Mouse (Mus musculus) embryonic facial prominence, embryonic 13.5 days (tissue): ENCODE data around the gene Tspan17. TPM values are rescaled to one million over a fixed set of nuclear protein-coding genes. Genes with fewer than 3 reads are reported as not detected.

Experiments
- ATAC-seq: fragments of 200-750 bp; cut with Nextera tagmentation; 2 replicates; pipeline ENCODE4 v1.8.0; 2017; ENCODE audit warnings: low read depth; ENCODE audit not compliant: insufficient number of reproducible peaks, insufficient read depth, low FRiP score, low TSS enrichment
- H3K27ac ChIP-seq: fragments of 300-500 bp; sonication (generic); 2 replicates; pipeline ENCODE4 v1.5.1; 2015; ENCODE audit warnings: moderate library complexity, mild to moderate bottlenecking, inconsistent platforms
- H3K27me3 ChIP-seq: fragments of 300-500 bp; sonication (generic); 2 replicates; pipeline ENCODE4 v1.6.1; 2015; ENCODE audit warnings: mild to moderate bottlenecking, inconsistent platforms
- H3K36me3 ChIP-seq: fragments of 300-500 bp; sonication (generic); 2 replicates; pipeline ENCODE4 v1.6.1; 2015; ENCODE audit warnings: mild to moderate bottlenecking, inconsistent platforms
- H3K4me1 ChIP-seq: fragments of 300-500 bp; sonication (generic); 2 replicates; pipeline ENCODE4 v1.6.1; 2015; ENCODE audit warnings: inconsistent platforms
- H3K4me2 ChIP-seq: fragments of 300-500 bp; sonication (generic); 2 replicates; pipeline ENCODE4 v1.6.1; 2015; ENCODE audit warnings: moderate library complexity, mild to moderate bottlenecking, inconsistent platforms
- H3K4me3 ChIP-seq: fragments of 300-500 bp; sonication (generic); 2 replicates; pipeline ENCODE4 v1.5.1; 2015; ENCODE audit warnings: mild to moderate bottlenecking, inconsistent platforms
- H3K9ac ChIP-seq: fragments of 300-500 bp; sonication (generic); 2 replicates; pipeline ENCODE4 v1.6.1; 2015; ENCODE audit warnings: mild to moderate bottlenecking, inconsistent platforms
- H3K9me3 ChIP-seq: fragments of 300-500 bp; sonication (generic); 2 replicates; pipeline ENCODE4 v1.6.1; 2016; ENCODE audit warnings: inconsistent platforms
- WGBS: fragments of 180-500 bp; shearing (Covaris S2); methylation state at CpG from one replicate; pipeline ENCODE4 v1.1.7; 2015; ENCODE audit warnings: mixed read lengths; 5-methylcytosine and 5-hydroxymethylcytosine counted together
- polyA plus RNA-seq: library from polyadenylated mRNA; unstranded; fragments of >200 nt; fragmentation: Nextera tagmentation; extraction: Ambion mirVana; gene quantifications from 2 replicates; pipeline ENCODE4 v1.2.1, GENCODE M21; 2015

Tspan17 gene
- polyA plus RNA-seq, 1 experiment from 2014 or later = 7.6 TPM

DNA sequence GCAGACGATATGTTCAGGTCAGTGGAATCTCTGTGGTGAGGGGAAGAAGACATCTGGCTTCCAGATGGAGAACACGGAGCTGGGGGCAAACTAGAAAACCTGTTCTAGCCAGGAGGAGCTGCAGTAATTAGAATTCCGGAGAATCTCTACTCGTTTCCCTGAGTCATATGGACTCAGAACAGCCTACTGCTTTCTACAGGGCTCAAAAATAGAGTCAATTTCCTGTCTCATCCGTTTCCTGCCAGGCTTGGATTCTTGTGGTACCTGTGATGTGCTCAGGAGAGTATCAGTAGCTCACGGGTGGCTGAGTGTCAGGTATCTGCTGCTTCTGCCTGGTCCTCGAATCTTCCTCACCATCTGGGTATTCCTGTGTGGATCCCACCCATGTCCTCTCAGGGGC, 22.3 kb downstream of the Tspan17 start:
- 29% methylated on average over 7 of the region's 7 CpGs for WGBS
- no peak overlapping the region for H3K4me2 ChIP-seq
- H3K9me3 ChIP-seq = no peaks in the 10 kb centered on the region
- H3K27ac ChIP-seq = no peak overlapping the region
- H3K4me3 ChIP-seq = no peak overlapping the region
- no peaks in the 10 kb centered on the region for H3K4me1 ChIP-seq
- H3K36me3 ChIP-seq = no peaks in the 10 kb centered on the region
- peaks cover 4% of the 10 kb centered on the region for H3K27me3 ChIP-seq
- H3K9ac ChIP-seq = no peak overlapping the region
- no peak for ATAC-seq

DNA sequence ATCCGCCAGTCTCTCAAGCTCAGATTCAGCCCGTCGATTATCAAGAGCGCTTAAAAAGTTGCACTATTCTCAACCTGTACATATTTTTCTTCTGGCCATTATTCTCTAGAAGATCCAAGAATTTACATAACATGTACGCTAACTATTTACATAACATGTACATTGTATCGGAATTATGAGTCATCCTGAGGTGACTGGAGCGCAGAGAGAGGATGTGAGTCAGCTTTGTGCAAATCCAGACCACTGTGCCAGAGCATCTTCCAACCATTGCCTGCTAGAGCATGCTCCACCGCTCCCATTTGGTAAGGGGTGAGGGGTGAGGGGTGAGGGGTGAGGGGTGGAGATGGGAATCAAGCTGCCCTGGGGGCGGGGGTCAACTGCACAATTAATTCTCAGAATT, 24.2 kb downstream of the Tspan17 start:
- Histone ChIP-seq H3K36me3 (no peaks in the 10 kb centered on the region), H3K27ac (no peak overlapping the region), H3K9me3 (no peaks in the 10 kb centered on the region), H3K27me3 (no peaks in the 10 kb centered on the region), H3K4me1 (no peaks in the 10 kb centered on the region), H3K4me2 (no peak overlapping the region), H3K4me3 (no peak overlapping the region), H3K9ac (no peak overlapping the region)
- ATAC-seq = no peak
- WGBS = 88% methylated on average over 9 of the region's 9 CpGs

DNA sequence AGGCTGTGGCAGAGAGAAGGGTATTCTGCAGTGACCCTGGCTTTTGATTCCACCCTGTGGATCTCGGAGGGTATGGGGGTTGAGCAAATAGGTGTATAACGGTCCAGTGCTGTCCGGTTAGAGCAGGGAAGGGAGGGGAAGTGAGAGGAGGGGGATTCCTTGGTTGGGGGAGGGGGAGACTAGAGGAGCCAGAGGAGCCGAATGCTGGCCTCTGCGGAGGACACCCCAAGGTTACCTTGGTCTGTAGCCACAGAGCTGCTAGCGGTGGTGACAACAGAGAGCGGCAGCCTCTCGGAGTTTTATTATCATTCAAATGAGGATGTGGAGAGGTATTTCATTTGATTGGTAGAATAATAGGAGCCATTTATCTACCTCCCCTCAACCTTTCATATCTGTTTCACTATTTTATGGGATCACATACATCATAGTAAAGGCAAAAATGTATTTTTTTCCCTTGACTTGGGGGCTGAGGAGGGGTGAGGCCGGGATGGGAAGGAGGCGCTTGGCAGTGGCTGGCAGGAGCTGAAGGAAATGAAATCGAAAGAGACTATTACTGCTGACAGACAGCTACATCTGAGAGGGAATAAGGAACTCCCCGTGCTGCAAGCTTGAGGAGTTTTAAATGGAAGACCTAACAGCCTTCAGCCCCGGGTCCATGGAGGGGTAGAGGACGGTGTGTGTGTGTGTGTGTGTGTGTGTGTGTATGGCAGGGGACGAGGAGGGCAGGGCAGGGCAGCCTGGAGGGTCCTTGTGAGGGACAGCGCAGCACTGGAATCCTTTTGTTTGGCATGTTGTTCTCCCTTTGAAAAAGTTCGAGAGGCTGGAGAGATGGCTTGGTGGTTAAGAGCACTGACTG, 29.4 kb downstream of the Tspan17 start:
- Histone ChIP-seq H3K4me2 (no peak overlapping the region), H3K27me3 (no peaks in the 10 kb centered on the region), H3K27ac (no peak overlapping the region), H3K9me3 (no peaks in the 10 kb centered on the region), H3K4me3 (no peak overlapping the region), H3K4me1 (no peaks in the 10 kb centered on the region), H3K9ac (no peak overlapping the region), H3K36me3 (no peaks in the 10 kb centered on the region)
- no peak for ATAC-seq
- 28% methylated on average over 17 of the region's 17 CpGs for WGBS

DNA sequence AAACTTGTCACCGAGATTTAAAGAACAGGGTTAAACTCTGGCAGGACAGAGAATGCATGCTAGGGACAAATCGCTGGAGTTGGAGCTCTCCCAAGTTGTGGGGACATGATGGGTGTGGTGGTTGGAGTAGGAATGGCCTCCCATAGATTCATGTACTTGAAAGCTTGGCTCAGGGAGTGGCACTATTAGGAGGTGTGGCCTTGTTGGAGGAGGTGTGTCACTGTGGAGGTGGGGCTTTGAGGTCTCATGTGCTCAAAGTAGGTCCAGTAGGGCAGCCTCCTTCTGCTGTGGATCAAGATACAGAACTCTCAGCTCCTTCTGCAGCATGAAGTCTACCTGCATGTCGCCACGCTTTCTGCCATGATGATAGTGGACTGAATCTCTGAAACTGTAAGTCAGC, 31.9 kb downstream of the Tspan17 start:
- WGBS = 84% methylated on average over 4 of the region's 4 CpGs
- ATAC-seq = no peak
- peaks cover 10% of the 10 kb centered on the region for H3K4me1 ChIP-seq

DNA sequence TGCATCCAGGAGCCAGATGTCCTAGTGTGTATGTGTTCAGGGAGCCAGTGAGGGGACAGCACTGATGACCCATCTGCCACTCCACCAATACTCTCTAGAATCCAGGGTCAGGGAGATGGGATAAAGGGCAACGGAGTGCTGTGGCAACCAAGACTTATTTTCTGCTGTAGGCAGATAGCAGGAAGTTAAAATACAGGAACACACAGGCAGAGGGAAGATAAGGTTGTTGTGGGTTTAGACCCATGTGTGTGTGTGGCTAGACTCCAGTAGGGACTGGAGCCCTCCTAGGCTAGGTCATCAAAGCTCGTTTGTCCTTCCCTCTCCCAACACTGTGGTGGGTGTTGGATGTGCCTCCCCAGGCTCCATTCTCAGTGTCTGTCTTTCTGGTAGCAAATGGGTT, 32.8 kb downstream of the Tspan17 start:
- Histone ChIP-seq H3K27ac (no peak overlapping the region), H3K36me3 (no peaks in the 10 kb centered on the region), H3K27me3 (peaks cover 12% of the 10 kb centered on the region; the same call in 1 of the 2 replicates), H3K4me3 (no peak overlapping the region), H3K9me3 (no peaks in the 10 kb centered on the region), H3K9ac (no peak overlapping the region), H3K4me2 (no peak overlapping the region), H3K4me1 (peaks cover 10% of the 10 kb centered on the region)
- 82% methylated on average over 2 of the region's 2 CpGs for WGBS
- ATAC-seq = no peak

More for the DNA sequence above, 31.9 kb downstream of the Tspan17 start:
- H3K9ac ChIP-seq = no peak overlapping the region
- H3K27ac ChIP-seq = no peak overlapping the region
- H3K4me2 ChIP-seq = no peak overlapping the region
- peaks cover 12% of the 10 kb centered on the region; the same call in 1 of the 2 replicates for H3K27me3 ChIP-seq
- no peaks in the 10 kb centered on the region for H3K36me3 ChIP-seq
- no peak overlapping the region for H3K4me3 ChIP-seq
- H3K9me3 ChIP-seq = no peaks in the 10 kb centered on the region

DNA sequence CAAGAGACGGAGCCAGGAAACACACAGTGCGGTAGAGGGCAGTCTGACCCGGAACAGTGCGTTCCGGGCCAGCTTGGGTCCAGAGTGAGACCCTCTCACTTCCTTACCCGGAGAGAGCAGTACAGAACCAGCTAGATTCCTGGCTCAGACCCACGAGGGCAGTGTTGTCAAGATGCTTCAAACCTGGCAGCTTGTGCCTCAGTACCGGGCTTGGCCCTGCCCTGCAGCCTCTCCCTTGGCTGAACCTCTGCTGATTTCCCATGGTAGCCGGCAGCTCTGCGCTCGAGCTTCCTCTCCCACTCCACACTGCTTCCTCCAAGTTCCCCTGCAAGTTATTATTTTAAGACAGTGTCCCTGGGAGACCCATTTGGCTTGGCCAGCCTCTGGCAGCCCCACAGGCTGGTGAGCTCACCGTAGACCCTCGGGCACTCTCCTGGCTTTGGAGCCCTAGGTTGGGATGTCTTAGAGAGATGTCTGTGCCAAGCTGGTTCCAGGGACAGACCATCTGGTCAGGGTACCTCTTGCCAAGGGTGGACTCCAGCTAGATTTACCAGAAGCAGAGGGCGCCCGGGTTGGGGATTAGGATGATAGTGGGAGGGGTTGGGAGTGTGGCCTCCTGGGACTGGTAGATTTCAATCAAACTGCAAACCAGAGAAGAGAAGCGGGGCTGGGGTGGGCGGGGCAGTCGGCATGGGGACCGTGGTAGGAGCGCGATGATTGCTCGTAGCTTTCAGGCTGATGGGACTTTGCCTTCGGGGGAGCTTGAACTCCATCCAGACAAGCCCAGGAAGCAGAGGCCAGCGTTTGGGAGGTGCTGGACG, 35.1 kb downstream of the Tspan17 start:
- no peaks in the 10 kb centered on the region for H3K36me3 ChIP-seq
- no peak overlapping the region for H3K27ac ChIP-seq
- H3K27me3 ChIP-seq = peaks cover 12% of the 10 kb centered on the region; the same call in 1 of the 2 replicates
- WGBS = 14% methylated on average over 25 of the region's 25 CpGs
- peak overlapping the region; percentile 23 for H3K4me3 ChIP-seq
- peak overlapping the region; percentile 49 for H3K4me2 ChIP-seq
- no peaks in the 10 kb centered on the region for H3K9me3 ChIP-seq
- peaks cover 11% of the 10 kb centered on the region for H3K4me1 ChIP-seq
- ATAC-seq = no peak
- no peak overlapping the region for H3K9ac ChIP-seq

DNA sequence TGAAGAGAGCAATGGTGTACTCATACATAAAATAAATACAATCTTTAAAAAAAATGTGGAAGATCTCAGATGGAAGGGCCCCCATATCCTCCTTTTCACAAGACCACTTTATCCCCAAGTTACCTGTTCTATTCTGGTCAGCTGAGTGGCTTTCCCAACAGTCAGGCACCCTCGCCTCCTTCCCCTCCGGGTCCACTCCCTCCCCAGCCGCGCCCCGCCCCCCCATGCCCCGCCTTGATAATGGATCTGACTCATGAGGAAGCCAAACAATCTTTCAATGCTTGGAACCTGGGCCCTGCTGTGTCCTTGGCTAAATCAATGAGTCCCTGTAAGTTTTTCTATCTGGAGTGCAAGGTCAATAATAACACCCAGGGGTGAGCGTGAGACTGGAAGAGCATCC, 38.8 kb downstream of the Tspan17 start:
- no peak overlapping the region for H3K4me3 ChIP-seq
- H3K4me1 ChIP-seq = peaks cover 15% of the 10 kb centered on the region
- no peak overlapping the region for H3K9ac ChIP-seq
- ATAC-seq = no peak
- no peak overlapping the region for H3K4me2 ChIP-seq
- peaks cover 12% of the 10 kb centered on the region; the same call in 1 of the 2 replicates for H3K27me3 ChIP-seq
- no peaks in the 10 kb centered on the region for H3K9me3 ChIP-seq
- no peak overlapping the region for H3K27ac ChIP-seq
- no peaks in the 10 kb centered on the region for H3K36me3 ChIP-seq
- 54% methylated on average over 7 of the region's 7 CpGs for WGBS

DNA sequence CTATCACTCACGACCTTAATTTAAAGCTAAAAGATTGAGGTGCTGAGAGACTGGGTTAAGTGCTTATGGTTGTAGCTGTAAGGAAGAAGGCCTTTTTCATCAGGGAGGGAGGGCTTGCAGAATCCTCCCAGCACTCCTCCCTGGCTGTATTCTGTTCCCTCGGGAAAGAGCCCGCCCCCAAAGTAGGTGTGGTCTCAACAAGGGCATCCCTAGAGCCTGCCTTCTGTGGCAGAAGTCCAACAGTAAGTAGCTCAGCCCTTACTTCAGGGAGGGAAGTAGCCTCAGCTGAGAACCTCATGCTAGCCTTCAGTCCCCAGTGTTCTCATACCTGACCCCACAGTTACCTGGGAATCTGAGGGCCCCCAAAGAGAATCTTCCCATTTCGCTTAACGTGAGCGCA, 39.3 kb downstream of the Tspan17 start:
- Histone ChIP-seq H3K27me3 (peaks cover 12% of the 10 kb centered on the region; the same call in 1 of the 2 replicates), H3K4me1 (peaks cover 15% of the 10 kb centered on the region), H3K36me3 (no peaks in the 10 kb centered on the region), H3K27ac (no peak overlapping the region), H3K9me3 (no peaks in the 10 kb centered on the region), H3K9ac (no peak overlapping the region), H3K4me3 (no peak overlapping the region), H3K4me2 (no peak overlapping the region)
- 53% methylated on average over 6 of the region's 6 CpGs for WGBS
- no peak for ATAC-seq

DNA sequence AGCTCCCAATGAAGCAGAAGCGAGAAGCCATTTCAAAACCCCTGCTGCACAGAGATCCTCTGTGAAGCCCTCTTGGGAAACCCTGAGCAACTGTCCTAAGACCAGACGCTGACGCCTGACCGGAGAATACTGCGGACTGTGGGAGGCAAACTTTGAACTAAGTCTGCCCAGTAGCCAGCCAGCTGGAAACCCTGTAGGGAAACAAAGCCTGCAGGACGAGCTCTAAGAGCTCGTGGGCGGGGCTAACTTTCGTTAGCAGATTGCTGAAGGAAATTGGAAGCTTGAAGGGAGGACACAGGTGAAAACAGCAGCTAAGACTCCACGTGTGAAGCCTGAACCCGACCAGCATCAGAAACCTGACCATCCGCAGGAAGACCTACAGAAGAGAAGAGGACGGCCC, 40.3 kb downstream of the Tspan17 start:
- Histone ChIP-seq H3K36me3 (no peaks in the 10 kb centered on the region), H3K27ac (no peak overlapping the region), H3K9me3 (no peaks in the 10 kb centered on the region), H3K9ac (no peak overlapping the region), H3K27me3 (peaks cover 5% of the 10 kb centered on the region; the same call in 1 of the 2 replicates), H3K4me2 (peak overlapping the region; percentile 28; the same call in 1 of the 2 replicates), H3K4me3 (no peak overlapping the region), H3K4me1 (peaks cover 11% of the 10 kb centered on the region)
- no peak for ATAC-seq
- 5% methylated on average over 13 of the region's 13 CpGs for WGBS

DNA sequence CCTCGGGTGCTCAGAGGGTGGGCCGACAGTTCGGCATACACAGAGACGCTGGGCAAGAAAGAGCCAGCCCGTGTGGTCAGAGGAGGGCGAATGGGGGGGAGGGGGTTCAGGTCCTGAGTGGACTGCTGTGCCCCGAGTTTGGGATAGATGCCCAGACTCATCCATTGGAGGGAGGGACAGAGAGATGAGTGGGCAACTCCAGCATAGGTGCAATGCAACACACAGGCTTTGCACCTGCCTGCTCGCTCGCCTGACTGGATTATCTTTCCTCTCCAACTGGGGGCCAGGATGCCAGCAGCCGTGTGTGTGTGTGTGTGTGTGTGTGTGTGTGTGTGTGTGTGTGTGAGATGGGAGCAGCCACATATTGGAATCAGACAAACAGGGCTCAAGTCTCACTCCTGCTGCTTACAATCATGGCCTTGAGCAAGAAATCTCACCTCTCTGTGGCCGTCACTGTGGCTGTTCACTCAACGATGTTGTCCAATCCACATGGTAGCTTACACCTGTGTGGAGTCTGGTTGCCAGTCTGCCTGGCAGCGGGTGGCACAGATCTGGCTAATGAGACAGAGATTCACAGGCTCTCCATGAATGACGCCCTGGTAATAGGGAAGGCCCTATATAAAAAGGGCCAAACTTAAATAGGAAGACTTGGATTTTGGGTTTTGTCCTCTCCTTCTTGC, 47.3 kb downstream of the Tspan17 start:
- Histone ChIP-seq H3K9ac (no peak overlapping the region), H3K4me3 (no peak overlapping the region), H3K36me3 (no peaks in the 10 kb centered on the region), H3K27me3 (no peaks in the 10 kb centered on the region; the same call in 1 of the 2 replicates), H3K27ac (no peak overlapping the region), H3K9me3 (no peaks in the 10 kb centered on the region; the same call in 1 of the 2 replicates), H3K4me1 (peaks cover 13% of the 10 kb centered on the region), H3K4me2 (no peak overlapping the region)
- 80% methylated on average over 14 of the region's 14 CpGs for WGBS
- ATAC-seq = no peak

DNA sequence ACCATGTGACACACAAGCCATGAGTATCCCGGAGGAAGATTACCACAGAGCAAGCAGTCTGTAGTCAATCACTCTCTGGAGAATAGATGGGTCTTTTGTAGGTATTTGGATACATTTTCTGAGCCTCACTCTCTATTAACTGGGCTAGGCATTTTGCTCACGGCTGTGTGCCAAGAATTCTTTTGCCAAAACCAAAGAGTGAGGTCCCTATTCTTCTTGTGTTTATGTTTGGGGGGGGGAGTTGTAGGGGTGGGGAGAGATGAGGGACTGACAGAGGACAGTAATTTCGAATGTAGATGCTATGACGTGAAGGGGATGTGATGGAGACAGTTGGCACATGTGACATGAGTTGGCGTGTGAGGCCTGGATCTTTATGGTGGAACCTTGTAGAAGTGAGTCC, 47.9 kb downstream of the Tspan17 start:
- H3K27ac ChIP-seq = no peak overlapping the region
- no peak overlapping the region for H3K9ac ChIP-seq
- H3K9me3 ChIP-seq = peaks cover 2% of the 10 kb centered on the region
- H3K4me3 ChIP-seq = no peak overlapping the region
- 69% methylated on average over 5 of the region's 5 CpGs for WGBS
- no peaks in the 10 kb centered on the region; the same call in 1 of the 2 replicates for H3K27me3 ChIP-seq
- no peak overlapping the region for H3K4me2 ChIP-seq
- H3K36me3 ChIP-seq = no peaks in the 10 kb centered on the region
- ATAC-seq = no peak
- H3K4me1 ChIP-seq = peaks cover 13% of the 10 kb centered on the region
